Mouse (Mus musculus): ENCODE results near the gene Gpr61. TPM values are rescaled to one million over a fixed set of nuclear protein-coding genes. Genes with fewer than 3 reads are reported as not detected.

The Gpr61 gene
- polyA plus RNA-seq (2012; rRNA removed), result not detected in 2 replicates

GRCm38 (mm10) chr3:108154656-108155055 is at the start of gene Gpr61:
TSS of gene Gpr61 (minus strand) at chr3:108154882.

GRCm38 (mm10) chr3:108200329-108201323 is 45.9 kb upstream of the Gpr61 start, which contains the start of gene Cyb561d1:
TSS of gene Cyb561d1 (minus strand) at chr3:108201212.

GRCm38 (mm10) chr3:108186098-108187047 is 31.7 kb upstream of the Gpr61 start, which contains the start of gene Amigo1:
TSS of gene Amigo1 (plus strand) at chr3:108186335.

GRCm38 (mm10) chr3:108145534-108146445 is 8.9 kb downstream of the Gpr61 start, which contains the start of gene Gnai3:
TSS of gene Gnai3 (minus strand) at chr3:108146146.

Other genes starting within 250 kb of the Gpr61 start
- 38.2 and 70.6 TPM in 2 replicates for gene Gstm7, start 223.1 kb downstream of the Gpr61 start, polyA plus RNA-seq (2012; rRNA removed)
- 7.2 and 8.0 TPM in 2 replicates for gene Gstm6, start 211.1 kb downstream of the Gpr61 start, polyA plus RNA-seq (2012; rRNA removed)
- gene Gstm3, start 185.6 kb downstream of the Gpr61 start, polyA plus RNA-seq (2012; rRNA removed), result 0.29 and 0.37 TPM in 2 replicates
- gene Gstm2, start 168.4 kb downstream of the Gpr61 start, polyA plus RNA-seq (2012; rRNA removed), result 769 and 813 TPM in 2 replicates
- 1,875 and 2,662 TPM in 2 replicates for gene Gstm1, start 136.9 kb downstream of the Gpr61 start, polyA plus RNA-seq (2012; rRNA removed)
- gene Gstm4, start 110.0 kb downstream of the Gpr61 start, polyA plus RNA-seq (2012; rRNA removed), result 10.8 and 14.4 TPM in 2 replicates
- 259 and 297 TPM in 2 replicates for gene Ampd2, start 68.2 kb downstream of the Gpr61 start, polyA plus RNA-seq (2012; rRNA removed)
- gene Gnat2, start 62.1 kb downstream of the Gpr61 start, polyA plus RNA-seq (2012; rRNA removed), result 1.8 and 2.3 TPM in 2 replicates
- gene Gnai3, start 8.7 kb downstream of the Gpr61 start, polyA plus RNA-seq (2012; rRNA removed), result 15.1 and 16.2 TPM in 2 replicates
- gene Amigo1, start 31.5 kb upstream of the Gpr61 start, polyA plus RNA-seq (2012; rRNA removed), result 42.4 and 42.5 TPM in 2 replicates
- gene Cyb561d1, start 46.3 kb upstream of the Gpr61 start, polyA plus RNA-seq (2012; rRNA removed), result 8.7 and 9.5 TPM in 2 replicates
- gene Atxn7l2, start 56.1 kb upstream of the Gpr61 start, polyA plus RNA-seq (2012; rRNA removed), result 16.2 and 17.9 TPM in 2 replicates
- 0.16 and 0.17 TPM in 2 replicates for gene Sypl2, start 71.8 kb upstream of the Gpr61 start, polyA plus RNA-seq (2012; rRNA removed)
- gene Psma5, start 102.0 kb upstream of the Gpr61 start, polyA plus RNA-seq (2012; rRNA removed), result 40.5 and 50.5 TPM in 2 replicates
- 29.1 and 29.2 TPM in 2 replicates for gene Sort1, start 129.2 kb upstream of the Gpr61 start, polyA plus RNA-seq (2012; rRNA removed)
- gene Mybphl, start 210.0 kb upstream of the Gpr61 start, polyA plus RNA-seq (2012; rRNA removed), result not detected in 2 replicates
- 8.1 and 12.4 TPM in 2 replicates for gene Psrc1, start 229.0 kb upstream of the Gpr61 start, polyA plus RNA-seq (2012; rRNA removed)

Measured in ovary, adult 2 months (tissue).